Mouse (Mus musculus): ENCODE measurements around the gene Aco2. TPM values are rescaled to one million over a fixed set of nuclear protein-coding genes. Genes with fewer than 3 reads are reported as not detected.

Aco2 gene
- 610 and 636 TPM in 2 replicates for polyA plus RNA-seq (2015; fragmentation: Nextera tagmentation; extraction: Ambion mirVana)

DNA sequence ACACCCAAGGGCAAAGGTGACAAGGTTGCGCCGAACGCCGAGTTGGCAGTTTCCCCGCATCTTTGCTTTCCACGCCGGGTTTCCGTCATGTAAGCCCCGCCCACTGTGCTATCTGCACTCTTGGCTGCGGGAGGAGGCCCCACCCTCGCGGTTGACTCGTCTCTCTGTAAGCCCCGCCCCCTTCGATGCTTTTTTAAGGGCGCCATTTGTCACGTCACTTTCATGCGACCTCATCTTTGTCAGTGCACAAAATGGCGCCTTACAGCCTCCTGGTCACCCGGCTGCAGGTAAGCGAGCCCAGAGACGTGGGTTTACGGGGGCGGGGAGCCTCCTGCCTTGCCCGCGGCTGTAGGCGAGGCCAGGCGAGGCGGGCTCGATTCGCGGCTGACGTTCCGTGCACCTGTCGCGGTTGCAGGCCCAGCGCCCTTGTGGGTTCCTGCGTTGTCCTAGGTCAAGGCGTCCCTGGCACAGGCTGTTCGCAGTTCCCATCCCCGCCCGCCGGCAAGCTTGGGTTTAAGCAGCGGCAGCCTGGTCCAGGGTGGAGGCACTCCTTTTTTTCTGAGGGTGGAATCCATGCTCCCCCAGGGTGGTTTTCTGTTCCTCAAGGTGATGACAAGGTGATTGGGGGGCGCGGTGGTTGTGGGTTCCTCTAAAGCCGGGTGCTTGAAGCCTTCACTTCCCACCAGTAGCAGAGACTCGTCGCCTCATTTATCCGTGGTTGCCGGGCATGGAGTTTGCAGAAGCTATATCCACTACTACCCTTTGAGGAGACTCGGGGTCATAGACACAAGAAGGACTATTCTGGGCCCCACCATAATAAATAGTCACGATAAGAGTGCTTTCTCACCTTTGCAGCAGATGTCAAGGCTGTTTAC is at the start of gene Aco2:
TSS of gene Aco2 (plus strand) at position 48 of the 875 bp plus-strand sequence.
- peak; percentile 90 for ATAC-seq (replicated peaks; ENCODE audit: insufficient number of reproducible peaks, insufficient read depth, low FRiP score, low read depth)
- WGBS = under 1% methylated on average over 53 of the region's 53 CpGs
- Histone ChIP-seq H3K27ac (peak within 1 kb of the TSS; percentile 95), H3K4me1 (replicated peaks) (peaks cover 29% of the 10 kb centered on the region), H3K9ac (peak within 1 kb of the TSS; percentile 92), H3K4me3 (peak within 1 kb of the TSS; percentile 94), H3K27me3 (no peaks in the 10 kb centered on the region), H3K9me3 (replicated peaks) (no peaks in the 10 kb centered on the region), H3K4me2 (peak within 1 kb of the TSS; percentile 68), H3K36me3 (peaks cover 32% of the 10 kb centered on the region)

DNA sequence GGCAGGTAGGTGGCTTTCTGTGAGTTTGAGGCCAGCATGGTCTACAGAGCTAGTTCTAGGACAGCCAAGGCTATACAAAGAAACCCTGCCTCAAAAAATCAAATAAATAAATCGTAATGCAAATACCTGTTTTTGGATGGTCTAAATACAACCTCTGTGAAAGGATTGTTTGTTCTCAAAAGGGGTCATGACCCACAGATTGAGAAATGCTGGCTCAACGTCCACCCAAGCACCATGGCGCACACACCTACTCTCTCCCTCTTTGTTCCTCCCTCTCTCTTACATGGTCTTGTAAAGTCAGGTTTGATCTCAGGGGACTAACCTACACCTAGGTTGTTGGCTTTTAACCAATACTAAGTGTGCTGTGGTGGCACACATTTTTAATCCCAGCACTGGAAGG is 49.5 kb upstream of the Aco2 start:
- ATAC-seq (replicated peaks; ENCODE audit: insufficient number of reproducible peaks, insufficient read depth, low FRiP score, low read depth) = no peak
- no peaks in the 10 kb centered on the region for H3K4me1 ChIP-seq (replicated peaks)
- peaks cover 65% of the 10 kb centered on the region for H3K36me3 ChIP-seq
- WGBS = 85% methylated on average over 3 of the region's 3 CpGs
- no peak overlapping the region for H3K9ac ChIP-seq
- H3K4me2 ChIP-seq = no peak overlapping the region
- no peaks in the 10 kb centered on the region for H3K27me3 ChIP-seq
- no peak overlapping the region for H3K27ac ChIP-seq
- no peaks in the 10 kb centered on the region for H3K9me3 ChIP-seq (replicated peaks)
- H3K4me3 ChIP-seq = no peak overlapping the region

DNA sequence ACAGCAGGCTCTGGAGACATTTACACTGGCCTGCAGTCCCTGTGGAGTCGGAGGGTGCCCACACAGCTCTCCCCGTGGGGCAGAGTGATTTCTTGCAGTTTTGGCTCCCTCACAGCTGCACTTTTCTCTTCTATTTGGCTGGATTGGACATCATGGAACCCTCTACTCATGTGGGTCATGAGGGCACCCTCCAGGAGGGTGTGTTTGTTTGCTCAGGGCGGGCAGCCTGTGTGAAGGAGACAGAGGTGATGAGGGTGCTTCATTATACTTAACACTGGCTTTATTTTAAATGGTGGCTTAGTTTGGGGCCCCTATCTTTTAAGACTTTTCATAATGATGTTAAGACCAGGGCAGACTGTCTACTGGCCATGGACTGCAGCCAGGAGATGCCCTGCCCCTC is 47.3 kb upstream of the Aco2 start:
- Histone ChIP-seq H3K4me1 (replicated peaks) (no peaks in the 10 kb centered on the region), H3K27ac (no peak overlapping the region), H3K27me3 (no peaks in the 10 kb centered on the region), H3K9me3 (replicated peaks) (no peaks in the 10 kb centered on the region), H3K36me3 (peaks cover 63% of the 10 kb centered on the region), H3K4me2 (no peak overlapping the region), H3K9ac (no peak overlapping the region), H3K4me3 (no peak overlapping the region)
- 83% methylated on average over 3 of the region's 3 CpGs for WGBS
- no peak for ATAC-seq (replicated peaks; ENCODE audit: insufficient number of reproducible peaks, insufficient read depth, low FRiP score, low read depth)

DNA sequence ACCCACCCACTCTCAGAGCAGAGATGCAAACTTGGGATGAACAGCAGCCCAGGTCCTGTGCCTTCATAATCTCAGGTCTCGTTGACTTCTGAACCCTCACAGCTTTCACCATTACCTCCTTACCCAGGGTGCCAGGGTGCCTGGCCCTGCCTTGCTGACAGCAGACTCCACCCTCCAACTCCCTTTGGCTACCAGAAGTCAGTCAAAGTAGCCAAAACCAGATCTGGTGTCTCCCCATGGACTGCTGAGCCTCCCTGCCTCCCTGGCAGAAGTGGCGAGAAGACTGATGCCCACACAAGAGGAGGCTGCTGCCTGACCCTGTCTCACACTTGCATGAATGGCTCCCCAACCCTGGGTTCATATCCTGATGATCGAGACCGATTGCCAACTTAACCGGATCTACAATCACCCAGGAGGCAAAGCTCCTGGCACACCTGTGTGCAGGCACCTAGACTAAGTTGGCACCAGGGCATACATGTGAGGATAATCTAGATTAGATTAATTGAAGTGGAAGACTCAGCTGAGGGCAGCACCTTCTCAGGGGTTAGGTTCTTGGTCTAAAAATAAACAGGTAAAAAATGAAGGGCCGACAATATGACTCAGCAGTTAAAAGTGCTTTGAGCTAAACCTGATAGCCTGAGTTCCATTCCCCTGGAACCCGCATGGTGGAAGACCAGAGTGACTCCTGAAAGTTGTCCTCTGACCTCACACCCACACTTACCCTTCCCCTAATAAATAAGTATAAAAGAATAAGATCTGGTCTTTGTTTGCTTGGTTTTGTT is 43.5 kb upstream of the Aco2 start:
- no peak for ATAC-seq (replicated peaks; ENCODE audit: insufficient number of reproducible peaks, insufficient read depth, low FRiP score, low read depth)
- WGBS = 67% methylated on average over 7 of the region's 7 CpGs
- Histone ChIP-seq H3K27me3 (no peaks in the 10 kb centered on the region), H3K36me3 (peaks cover 35% of the 10 kb centered on the region), H3K27ac (no peak overlapping the region), H3K4me2 (no peak overlapping the region), H3K9ac (no peak overlapping the region), H3K9me3 (replicated peaks) (no peaks in the 10 kb centered on the region), H3K4me3 (no peak overlapping the region), H3K4me1 (replicated peaks) (peaks cover 16% of the 10 kb centered on the region)

DNA sequence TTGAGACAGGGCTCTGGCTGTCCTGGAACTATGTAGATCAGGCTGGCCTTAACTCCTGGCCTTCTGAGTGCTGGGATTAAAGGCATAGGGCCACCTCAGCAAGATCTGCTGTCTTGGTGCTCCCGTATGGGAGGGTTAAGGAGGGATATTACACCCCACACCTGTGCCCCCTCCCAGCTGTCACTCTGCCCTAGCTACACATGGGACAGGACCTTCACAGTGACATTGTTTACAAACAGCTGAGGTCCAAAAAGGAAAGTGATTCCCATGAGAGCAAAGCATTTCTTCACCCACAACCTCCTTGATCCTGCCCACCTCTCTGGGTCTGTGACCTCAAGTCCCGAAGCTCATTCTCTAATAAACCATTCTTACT is 42.9 kb upstream of the Aco2 start:
- H3K4me1 ChIP-seq (replicated peaks) = peaks cover 21% of the 10 kb centered on the region
- ATAC-seq (replicated peaks; ENCODE audit: insufficient number of reproducible peaks, insufficient read depth, low FRiP score, low read depth) = no peak
- H3K36me3 ChIP-seq = peaks cover 30% of the 10 kb centered on the region
- H3K9ac ChIP-seq = no peak overlapping the region
- H3K4me3 ChIP-seq = no peak overlapping the region
- no peaks in the 10 kb centered on the region for H3K27me3 ChIP-seq
- no peak overlapping the region for H3K27ac ChIP-seq
- no peak overlapping the region for H3K4me2 ChIP-seq
- H3K9me3 ChIP-seq (replicated peaks) = no peaks in the 10 kb centered on the region
- 61% methylated on average over 2 of the region's 2 CpGs for WGBS

DNA sequence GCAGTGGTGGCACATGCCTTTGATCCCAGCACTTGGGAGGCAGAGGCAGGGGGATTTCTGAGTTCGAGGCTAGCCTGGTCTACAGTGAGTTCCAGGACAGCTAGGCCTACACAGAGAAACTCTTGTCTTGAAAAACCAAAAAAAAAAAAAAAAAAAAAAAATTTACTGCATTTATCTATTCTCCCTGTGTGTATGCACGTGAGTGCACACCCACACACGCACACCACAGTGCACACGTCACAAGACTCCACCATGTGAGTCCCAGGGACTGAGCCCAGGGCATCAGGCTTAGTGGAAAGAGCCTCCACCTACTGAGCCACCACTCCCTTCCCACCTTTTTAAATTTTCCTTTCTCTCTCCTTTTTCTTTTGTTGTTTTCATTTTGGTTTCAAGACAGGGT is 41.6 kb upstream of the Aco2 start:
- Histone ChIP-seq H3K9ac (no peak overlapping the region), H3K27ac (no peak overlapping the region), H3K4me3 (no peak overlapping the region), H3K27me3 (no peaks in the 10 kb centered on the region), H3K4me1 (replicated peaks) (peaks cover 35% of the 10 kb centered on the region), H3K9me3 (replicated peaks) (no peaks in the 10 kb centered on the region), H3K4me2 (no peak overlapping the region), H3K36me3 (peaks cover 16% of the 10 kb centered on the region)
- ATAC-seq (replicated peaks; ENCODE audit: insufficient number of reproducible peaks, insufficient read depth, low FRiP score, low read depth) = no peak
- WGBS = 86% methylated on average over 4 of the region's 4 CpGs

DNA sequence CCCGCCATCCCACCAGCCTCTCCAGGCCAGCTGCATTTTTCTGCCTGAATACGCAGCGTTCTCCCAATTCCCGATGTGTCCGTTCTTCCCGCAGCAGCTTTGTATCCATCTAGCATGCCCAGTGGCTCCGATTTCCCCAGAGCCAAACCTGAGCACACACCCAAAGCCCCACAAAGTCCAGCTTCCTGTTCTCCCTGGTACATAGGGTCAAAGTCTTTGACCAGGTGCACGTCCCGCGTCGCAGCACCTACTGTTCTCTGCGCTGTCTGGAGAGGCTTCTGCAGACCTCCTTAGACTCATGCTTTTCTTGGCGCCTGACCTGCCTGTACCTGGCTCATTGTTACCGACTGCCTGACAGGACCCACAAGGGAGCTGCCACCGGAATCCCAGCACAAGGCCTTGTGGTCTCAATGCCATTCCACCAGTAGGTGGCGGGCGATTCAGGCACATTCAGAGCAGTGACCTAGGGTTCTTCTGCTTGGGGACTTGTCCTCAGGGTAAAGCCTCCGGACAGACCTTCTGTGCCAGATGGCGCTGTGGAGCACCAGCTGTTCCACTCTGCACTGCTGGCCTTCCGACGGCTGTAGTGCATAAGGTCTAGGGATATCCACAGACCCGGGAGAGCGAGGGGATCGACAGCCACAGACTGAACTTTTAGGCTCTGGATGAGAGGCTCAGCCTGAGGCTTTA is 40.8 kb upstream of the Aco2 start:
- no peak overlapping the region for H3K27ac ChIP-seq
- H3K9ac ChIP-seq = no peak overlapping the region
- 15% methylated on average over 24 of the region's 24 CpGs for WGBS
- H3K4me3 ChIP-seq = no peak overlapping the region
- no peaks in the 10 kb centered on the region for H3K9me3 ChIP-seq (replicated peaks)
- H3K4me2 ChIP-seq = peak overlapping the region; percentile 39; the same call in 1 of the 2 replicates
- H3K27me3 ChIP-seq = no peaks in the 10 kb centered on the region
- peaks cover 42% of the 10 kb centered on the region for H3K4me1 ChIP-seq (replicated peaks)
- peaks cover 9% of the 10 kb centered on the region for H3K36me3 ChIP-seq
- peak; percentile 74 for ATAC-seq (replicated peaks; ENCODE audit: insufficient number of reproducible peaks, insufficient read depth, low FRiP score, low read depth)

DNA sequence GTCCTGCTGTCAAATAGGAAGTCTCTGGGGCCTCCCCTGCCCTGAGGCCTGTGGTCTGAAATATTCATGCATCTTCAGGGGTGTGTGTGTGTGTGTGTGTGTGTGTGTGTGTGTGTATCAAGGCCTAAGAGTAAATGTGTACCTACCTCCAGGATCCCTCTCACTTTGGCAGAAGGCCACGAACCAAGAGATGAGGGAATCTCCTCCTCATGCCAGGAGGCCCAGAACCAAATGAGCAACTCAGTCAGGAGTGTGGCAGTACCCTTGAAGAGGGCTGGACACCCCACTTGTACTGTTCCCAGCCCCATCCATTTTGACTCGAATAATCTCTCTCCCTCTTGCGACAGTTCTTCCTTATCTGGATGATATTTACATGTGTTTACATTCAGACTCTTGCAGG is 39.9 kb upstream of the Aco2 start:
- Histone ChIP-seq H3K4me3 (no peak overlapping the region), H3K4me2 (no peak overlapping the region), H3K27me3 (no peaks in the 10 kb centered on the region), H3K9me3 (replicated peaks) (no peaks in the 10 kb centered on the region), H3K9ac (no peak overlapping the region), H3K4me1 (replicated peaks) (peaks cover 52% of the 10 kb centered on the region), H3K36me3 (peaks cover 5% of the 10 kb centered on the region), H3K27ac (no peak overlapping the region)
- 77% methylated on average over 3 of the region's 3 CpGs for WGBS
- ATAC-seq (replicated peaks; ENCODE audit: insufficient number of reproducible peaks, insufficient read depth, low FRiP score, low read depth) = no peak

DNA sequence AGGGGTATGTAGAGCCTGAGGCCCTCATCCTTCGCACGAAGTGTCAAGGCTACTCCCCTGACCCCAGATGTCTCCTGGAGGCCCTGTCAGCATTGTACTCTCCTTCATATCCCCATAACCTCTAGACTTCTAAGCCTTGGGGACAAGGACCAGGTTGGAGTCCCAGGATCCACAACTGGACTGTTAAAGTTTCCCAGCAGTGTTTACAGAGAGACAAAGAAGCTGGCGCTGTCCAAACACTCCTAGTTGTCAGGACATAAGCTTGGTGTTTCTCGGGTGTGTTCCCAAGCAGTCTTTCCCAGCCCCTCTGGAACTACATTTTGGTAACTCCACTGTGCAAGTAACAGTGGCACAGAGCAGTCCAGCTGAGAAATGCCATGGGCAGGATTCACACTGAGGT is 38.6 kb upstream of the Aco2 start:
- H3K9me3 ChIP-seq (replicated peaks) = no peaks in the 10 kb centered on the region
- no peak overlapping the region for H3K4me2 ChIP-seq
- H3K27me3 ChIP-seq = no peaks in the 10 kb centered on the region
- H3K4me3 ChIP-seq = no peak overlapping the region
- 76% methylated on average over 4 of the region's 4 CpGs for WGBS
- H3K4me1 ChIP-seq (replicated peaks) = peaks cover 61% of the 10 kb centered on the region
- H3K27ac ChIP-seq = peak overlapping the region; percentile 83; the same call in 1 of the 2 replicates
- no peak overlapping the region for H3K9ac ChIP-seq
- H3K36me3 ChIP-seq = no peaks in the 10 kb centered on the region
- ATAC-seq (replicated peaks; ENCODE audit: insufficient number of reproducible peaks, insufficient read depth, low FRiP score, low read depth) = no peak

DNA sequence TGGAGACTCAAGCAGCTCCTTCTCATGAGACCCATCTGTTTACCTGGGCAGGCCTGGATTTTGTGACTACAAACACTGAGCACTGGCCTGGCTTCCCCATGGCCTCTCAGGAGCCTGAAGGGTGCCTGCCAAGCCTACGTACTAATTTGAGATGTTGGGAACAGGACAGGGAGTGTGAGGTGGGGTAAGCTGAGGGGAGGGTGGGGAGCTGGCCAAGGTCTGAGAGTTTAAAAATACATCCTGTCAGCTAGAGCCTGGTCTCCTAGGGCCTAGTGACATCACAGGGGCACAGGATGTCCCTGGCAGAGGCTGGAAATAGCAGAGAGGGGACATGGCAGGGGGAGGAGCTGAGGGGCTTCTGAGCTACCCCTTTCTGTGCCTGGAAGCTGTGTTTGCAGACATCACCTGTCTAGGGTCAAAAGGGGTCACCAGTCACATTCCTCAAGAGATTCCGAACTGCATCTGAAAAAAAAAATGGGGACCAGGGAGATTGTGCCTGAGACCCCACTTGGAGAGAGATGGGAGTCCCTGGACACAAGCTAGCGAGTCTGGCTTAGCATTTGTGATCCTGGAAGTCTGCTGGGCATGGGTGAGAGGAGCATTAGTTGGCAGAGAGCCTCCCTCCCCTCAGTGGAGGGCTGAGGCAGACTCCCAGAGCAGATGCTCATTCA is 37.8 kb upstream of the Aco2 start:
- H3K36me3 ChIP-seq = no peaks in the 10 kb centered on the region
- 42% methylated on average over 3 of the region's 3 CpGs for WGBS
- ATAC-seq (replicated peaks; ENCODE audit: insufficient number of reproducible peaks, insufficient read depth, low FRiP score, low read depth) = peak; percentile 66
- H3K27me3 ChIP-seq = no peaks in the 10 kb centered on the region
- no peaks in the 10 kb centered on the region for H3K9me3 ChIP-seq (replicated peaks)
- no peak overlapping the region for H3K9ac ChIP-seq
- H3K4me3 ChIP-seq = no peak overlapping the region
- H3K4me1 ChIP-seq (replicated peaks) = peaks cover 69% of the 10 kb centered on the region
- H3K4me2 ChIP-seq = no peak overlapping the region; the same call in 1 of the 2 replicates
- peak overlapping the region; percentile 83 for H3K27ac ChIP-seq
